Mouse (Mus musculus): ENCODE results near the gene Rbpj.

- no peak for TF ChIP-seq CTCF (IDR thresholded peaks at IDR 0.05; ENCODE audit: borderline replicate concordance, control insufficient read depth, extremely low read depth, insufficient read depth, low read length, poor library complexity)
- TF ChIP-seq POLR2A (IDR thresholded peaks at IDR 0.05; ENCODE audit: control insufficient read depth, extremely low read depth, insufficient read depth, low read length, poor library complexity): no peak
These were observed 222.4 kb downstream of the Rbpj start for GRCm38 (mm10) chr5:53688326-53688725.
